Mouse (Mus musculus): ENCODE data around the gene Siae. TPM values are rescaled to one million over a fixed set of nuclear protein-coding genes. Genes with fewer than 3 reads are reported as not detected.

The Siae gene
- polyA plus RNA-seq, 1 experiment from 2014 or later, result 9.0 TPM

Other genes starting within 250 kb of the Siae start
- 4.3 and 4.6 TPM in 2 replicates for gene Ccdc15, start 207.3 kb upstream of the Siae start, polyA plus RNA-seq (2015; fragmentation: Nextera tagmentation; extraction: Ambion mirVana)
- gene Hepacam, start 188.3 kb upstream of the Siae start, polyA plus RNA-seq (2015; fragmentation: Nextera tagmentation; extraction: Ambion mirVana), result 0.09 TPM in 2 replicates
- gene Robo4, start 153.8 kb upstream of the Siae start, polyA plus RNA-seq (2015; fragmentation: Nextera tagmentation; extraction: Ambion mirVana), result 9.2 and 10.8 TPM in 2 replicates
- 0.11 and 0.13 TPM in 2 replicates for gene Robo3, start 122.5 kb upstream of the Siae start, polyA plus RNA-seq (2015; fragmentation: Nextera tagmentation; extraction: Ambion mirVana)
- gene Msantd2, start 66.4 kb upstream of the Siae start, polyA plus RNA-seq (2015; fragmentation: Nextera tagmentation; extraction: Ambion mirVana), result 9.5 and 14.8 TPM in 2 replicates
- gene Esam, start 27.6 kb upstream of the Siae start, polyA plus RNA-seq (2015; fragmentation: Nextera tagmentation; extraction: Ambion mirVana), result 76.9 and 89.3 TPM in 2 replicates
- 2.3 and 2.5 TPM in 2 replicates for gene Vsig2, start 16.4 kb upstream of the Siae start, polyA plus RNA-seq (2015; fragmentation: Nextera tagmentation; extraction: Ambion mirVana)
- gene Nrgn, start 2.8 kb upstream of the Siae start, polyA plus RNA-seq (2015; fragmentation: Nextera tagmentation; extraction: Ambion mirVana), result 5.9 and 6.3 TPM in 2 replicates
- 5.7 and 9.3 TPM in 2 replicates for gene Spa17, start 58.0 kb downstream of the Siae start, polyA plus RNA-seq (2015; fragmentation: Nextera tagmentation; extraction: Ambion mirVana)
- 94.8 and 102 TPM in 2 replicates for gene Tbrg1, start 101.6 kb downstream of the Siae start, polyA plus RNA-seq (2015; fragmentation: Nextera tagmentation; extraction: Ambion mirVana)
- 0.05 and 0.08 TPM in 2 replicates for gene Panx3, start 113.5 kb downstream of the Siae start, polyA plus RNA-seq (2015; fragmentation: Nextera tagmentation; extraction: Ambion mirVana)
- gene Olfr160, start 160.6 kb downstream of the Siae start, polyA plus RNA-seq (2015; fragmentation: Nextera tagmentation; extraction: Ambion mirVana), result not detected in 2 replicates
- not detected in 2 replicates for gene Olfr874, start 189.4 kb downstream of the Siae start, polyA plus RNA-seq (2015; fragmentation: Nextera tagmentation; extraction: Ambion mirVana)
- not detected in 2 replicates for gene Olfr875, start 216.2 kb downstream of the Siae start, polyA plus RNA-seq (2015; fragmentation: Nextera tagmentation; extraction: Ambion mirVana)
- gene Olfr876, start 247.3 kb downstream of the Siae start, polyA plus RNA-seq (2015; fragmentation: Nextera tagmentation; extraction: Ambion mirVana), result not detected in 2 replicates

Measured in heart, embryonic 15.5 days (tissue).